Mouse (Mus musculus) C2C12 (cell line): ENCODE measurements around the gene Pafah1b3.
"Not testable (repeated sequence)": the region's sequence is repeated elsewhere in the genome, so short reads cannot be mapped to it uniquely, and the experiment has no call there.

Source experiments
- CTCF ChIP-seq: IDR thresholded peaks from one replicate; pipeline ENCODE4 v1.5.1; 2011; ENCODE audit not compliant: control insufficient read depth, insufficient read depth, insufficient read length
- MYOD1 ChIP-seq: IDR thresholded peaks from one replicate; pipeline ENCODE4 v1.6.1; 2011; ENCODE audit warnings: low read depth; ENCODE audit not compliant: control insufficient read depth, insufficient read length
- USF1 ChIP-seq: IDR thresholded peaks from one replicate; pipeline ENCODE4 v1.6.1; 2011; ENCODE audit warnings: low read depth, mild to moderate bottlenecking, control low read depth, moderate library complexity

GRCm38 (mm10) chr7:25265743-25266142 lies 32.0 kb downstream of the Pafah1b3 start:
- TF ChIP-seq CTCF, USF1, MYOD1: not testable (repeated sequence)
